Mouse (Mus musculus) midbrain, embryonic 13.5 days (tissue): ENCODE measurements at regions not wholly inside any gene's neighbourhood (a gene's known extent, or its start where the extent isn't known, plus 50 kb on each side); places are given as distances from the start of the nearest gene placed in this dataset.

Source experiments
- ATAC-seq: fragments of 200-750 bp; cut with Nextera tagmentation; 2 replicates; pipeline ENCODE4 v1.8.0; 2017; ENCODE audit warnings: mild to moderate bottlenecking, moderate TSS enrichment, moderate library complexity
- H3K27ac ChIP-seq: fragments of 300-500 bp; sonication (generic); 2 replicates; pipeline ENCODE4 v1.5.1; 2015; ENCODE audit warnings: inconsistent platforms, mild to moderate bottlenecking, moderate library complexity
- H3K27me3 ChIP-seq: fragments of 300-500 bp; sonication (generic); 2 replicates; pipeline ENCODE4 v1.6.1; 2015; ENCODE audit warnings: mild to moderate bottlenecking, inconsistent platforms
- H3K36me3 ChIP-seq: fragments of 300-500 bp; sonication (generic); 2 replicates; pipeline ENCODE4 v1.6.1; 2015; ENCODE audit warnings: mild to moderate bottlenecking, inconsistent platforms
- H3K4me1 ChIP-seq: fragments of 300-500 bp; sonication (generic); replicated peaks from 2 replicates; pipeline ENCODE4 v1.6.1; 2015; ENCODE audit warnings: inconsistent platforms
- H3K4me2 ChIP-seq: fragments of 300-500 bp; sonication (generic); replicated peaks from 2 replicates; pipeline ENCODE4 v1.6.1; 2015; ENCODE audit warnings: moderate library complexity, mild to moderate bottlenecking, inconsistent platforms
- H3K4me3 ChIP-seq: fragments of 300-500 bp; sonication (generic); replicated peaks from 2 replicates; pipeline ENCODE4 v1.5.1; 2015; ENCODE audit warnings: mild to moderate bottlenecking, inconsistent platforms
- H3K9ac ChIP-seq: fragments of 300-500 bp; sonication (generic); replicated peaks from 2 replicates; pipeline ENCODE4 v1.6.1; 2015; ENCODE audit warnings: mild to moderate bottlenecking, inconsistent platforms
- H3K9me3 ChIP-seq: fragments of 300-500 bp; sonication (generic); 2 replicates; pipeline ENCODE4 v1.6.1; 2016; ENCODE audit warnings: mild to moderate bottlenecking, inconsistent platforms
- WGBS: fragments of 180-500 bp; shearing (Covaris S2); methylation state at CpG from one replicate; pipeline ENCODE4 v1.1.7; 2015; 5-methylcytosine and 5-hydroxymethylcytosine counted together

DNA sequence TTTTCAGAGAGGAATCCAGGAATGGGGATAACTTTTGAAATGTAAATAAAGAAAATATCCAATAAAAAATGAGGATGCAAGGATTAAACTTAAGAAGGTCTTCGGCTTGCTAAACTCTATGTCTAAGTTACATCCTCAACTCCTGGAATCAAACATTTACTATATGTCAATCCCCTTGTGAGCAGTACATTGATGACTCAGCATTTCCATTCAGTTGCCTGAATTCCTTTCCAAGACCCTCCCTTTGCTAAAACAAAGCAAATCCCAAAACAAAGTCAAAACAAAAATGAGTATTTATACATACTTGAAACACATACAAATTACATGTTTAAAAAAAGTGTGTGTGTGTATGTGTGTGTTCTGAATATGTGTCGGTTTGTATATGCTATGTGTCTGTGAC, 753.9 kb upstream of the Lrrc4c start:
- Histone ChIP-seq H3K27me3 (no peaks in the 10 kb centered on the region), H3K9me3 (no peaks in the 10 kb centered on the region), H3K4me1 (no peaks in the 10 kb centered on the region), H3K9ac (no peak overlapping the region), H3K36me3 (no peaks in the 10 kb centered on the region), H3K4me2 (no peak overlapping the region), H3K4me3 (no peak overlapping the region), H3K27ac (no peak overlapping the region)
- ATAC-seq: no peak
- 94% methylated on average over 2 of the region's 2 CpGs for WGBS

DNA sequence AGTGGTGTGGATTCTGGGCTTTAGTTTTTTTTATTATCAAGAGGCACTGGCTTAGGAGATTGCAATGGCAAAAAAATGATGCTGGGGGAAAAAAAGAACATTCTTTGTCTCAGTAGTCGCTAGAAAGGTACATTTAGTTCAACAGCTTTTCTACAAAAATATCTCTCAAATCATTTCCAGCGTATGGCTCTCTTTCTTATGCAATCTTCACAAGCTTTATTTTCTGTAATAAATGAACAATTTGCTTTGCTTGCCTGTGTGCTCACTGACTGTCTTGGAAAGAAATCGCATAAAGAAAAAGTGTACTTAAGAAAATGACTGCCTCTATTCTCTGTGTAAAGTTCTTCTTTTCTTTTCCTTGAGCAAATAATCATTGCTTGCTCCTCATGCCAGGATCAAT, 742.1 kb upstream of the Lrrc4c start:
- no peaks in the 10 kb centered on the region for H3K27me3 ChIP-seq
- H3K27ac ChIP-seq: no peak overlapping the region
- no peaks in the 10 kb centered on the region for H3K4me1 ChIP-seq
- no peak for ATAC-seq
- no peak overlapping the region for H3K4me2 ChIP-seq
- no peaks in the 10 kb centered on the region for H3K36me3 ChIP-seq
- no peaks in the 10 kb centered on the region for H3K9me3 ChIP-seq
- H3K9ac ChIP-seq: no peak overlapping the region
- H3K4me3 ChIP-seq: no peak overlapping the region
- 86% methylated on average over 3 of the region's 3 CpGs for WGBS

DNA sequence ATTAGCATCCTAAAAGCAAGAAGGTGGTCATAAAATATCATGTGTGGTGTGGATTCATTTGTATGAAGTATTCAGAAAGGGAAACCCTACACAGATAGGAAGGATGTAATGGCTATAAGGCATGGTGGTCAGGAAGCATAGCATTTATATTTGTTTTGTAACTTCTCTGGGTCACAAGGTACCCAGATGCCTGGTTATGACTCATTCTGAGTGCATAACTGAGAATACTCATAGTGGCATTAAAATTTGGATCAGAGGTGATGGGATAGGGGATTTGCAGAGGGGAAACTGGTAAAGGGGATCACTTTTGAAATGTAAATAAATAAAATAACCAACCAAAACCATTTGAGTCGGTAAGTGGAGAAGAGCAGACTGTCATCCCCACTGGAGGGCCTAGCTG, 738.8 kb upstream of the Lrrc4c start:
- WGBS: 90% methylated on average over 1 of the region's 1 CpGs
- Histone ChIP-seq H3K36me3 (no peaks in the 10 kb centered on the region), H3K9me3 (no peaks in the 10 kb centered on the region), H3K27me3 (no peaks in the 10 kb centered on the region), H3K4me3 (no peak overlapping the region), H3K4me2 (no peak overlapping the region), H3K9ac (no peak overlapping the region), H3K27ac (no peak overlapping the region), H3K4me1 (no peaks in the 10 kb centered on the region)
- no peak for ATAC-seq

- no peak overlapping the region for H3K4me2 ChIP-seq
- H3K4me3 ChIP-seq: no peak overlapping the region
- H3K9ac ChIP-seq: no peak overlapping the region
- no peaks in the 10 kb centered on the region for H3K9me3 ChIP-seq
- ATAC-seq: no peak
- no peaks in the 10 kb centered on the region for H3K4me1 ChIP-seq
- H3K27me3 ChIP-seq: no peaks in the 10 kb centered on the region
- H3K27ac ChIP-seq: no peak overlapping the region
- no peaks in the 10 kb centered on the region for H3K36me3 ChIP-seq
Observed at GRCm38 (mm10) chr2:95586002-95586401, 732.0 kb upstream of the Lrrc4c start.

DNA sequence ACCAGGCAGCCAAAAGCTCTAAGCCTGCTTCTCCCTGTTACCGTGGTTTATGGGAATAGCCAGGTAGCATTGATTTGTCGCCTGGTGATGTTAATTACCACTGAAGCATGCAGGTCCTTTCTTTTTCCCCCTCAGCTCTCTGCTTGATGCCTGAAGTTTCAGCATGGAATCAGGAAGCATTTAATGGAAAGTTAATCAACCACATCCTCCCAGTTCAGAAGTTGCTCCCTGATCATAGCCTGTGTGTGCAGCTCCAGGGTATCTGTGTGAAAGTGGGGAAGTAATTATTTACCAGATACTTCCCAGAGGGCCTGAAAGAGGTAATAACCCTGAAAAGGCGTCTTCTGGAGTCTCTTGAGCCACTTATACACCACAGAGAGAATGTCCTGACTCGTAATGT, 730.9 kb upstream of the Lrrc4c start:
- H3K4me3 ChIP-seq: no peak overlapping the region
- H3K27me3 ChIP-seq: no peaks in the 10 kb centered on the region
- no peak overlapping the region for H3K4me2 ChIP-seq
- no peaks in the 10 kb centered on the region for H3K36me3 ChIP-seq
- 16% methylated on average over 4 of the region's 4 CpGs for WGBS
- H3K9ac ChIP-seq: no peak overlapping the region
- H3K9me3 ChIP-seq: no peaks in the 10 kb centered on the region
- no peaks in the 10 kb centered on the region for H3K4me1 ChIP-seq
- H3K27ac ChIP-seq: no peak overlapping the region
- no peak for ATAC-seq

- 65% methylated on average over 5 of the region's 5 CpGs for WGBS
- Histone ChIP-seq H3K4me2 (no peak overlapping the region), H3K9me3 (no peaks in the 10 kb centered on the region), H3K4me1 (no peaks in the 10 kb centered on the region), H3K36me3 (no peaks in the 10 kb centered on the region), H3K27ac (no peak overlapping the region), H3K27me3 (no peaks in the 10 kb centered on the region), H3K9ac (no peak overlapping the region), H3K4me3 (no peak overlapping the region)
- ATAC-seq: no peak
Observed at GRCm38 (mm10) chr2:95613354-95613753, 704.6 kb upstream of the Lrrc4c start.

GRCm38 (mm10) chr2:95637533-95637932, 680.4 kb upstream of the Lrrc4c start:
- H3K4me3 ChIP-seq: no peak overlapping the region
- ATAC-seq: no peak
- H3K27ac ChIP-seq: no peak overlapping the region
- no peak overlapping the region for H3K4me2 ChIP-seq
- WGBS: 88% methylated on average over 1 of the region's 1 CpGs
- no peak overlapping the region for H3K9ac ChIP-seq
- no peaks in the 10 kb centered on the region for H3K27me3 ChIP-seq
- H3K4me1 ChIP-seq: no peaks in the 10 kb centered on the region
- no peaks in the 10 kb centered on the region for H3K36me3 ChIP-seq
- H3K9me3 ChIP-seq: no peaks in the 10 kb centered on the region

DNA sequence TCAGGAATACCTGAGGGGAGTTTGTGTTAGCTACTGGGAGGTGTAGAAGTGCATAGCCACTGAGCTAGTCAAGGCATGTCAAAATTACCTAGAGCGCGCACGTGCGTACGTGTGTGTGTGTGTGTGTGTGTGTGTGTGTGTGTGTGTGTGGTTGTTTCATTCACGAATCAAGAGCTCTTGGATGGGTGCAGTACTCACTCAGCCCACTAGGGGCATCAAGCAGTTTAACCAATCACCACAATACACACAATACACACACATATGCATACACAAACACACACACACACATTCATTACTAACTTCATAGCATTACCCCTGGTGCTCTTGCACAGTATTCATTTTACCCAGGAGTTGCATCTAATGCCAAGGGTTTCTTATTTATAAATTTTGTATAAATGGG, 643.6 kb upstream of the Lrrc4c start:
- no peak for ATAC-seq
- 85% methylated on average over 6 of the region's 6 CpGs for WGBS

DNA sequence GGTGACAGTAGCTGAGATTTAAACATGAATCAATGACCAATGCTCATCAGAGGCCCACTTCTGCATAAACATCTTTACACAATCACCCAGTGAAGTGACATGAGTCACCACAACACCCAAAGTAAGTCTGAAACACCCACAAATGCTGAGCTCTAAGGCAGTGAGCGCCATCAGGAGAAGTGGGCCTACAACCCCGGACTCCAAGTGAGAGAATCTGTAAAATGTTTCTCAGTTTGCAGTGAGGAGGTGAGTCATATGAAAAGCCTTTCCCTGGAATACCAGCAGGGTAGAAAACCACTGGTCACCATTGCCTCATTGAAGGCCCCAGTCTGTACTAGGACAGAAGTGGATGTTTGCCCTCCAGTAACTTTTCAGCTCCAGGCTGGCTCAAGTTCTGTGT, 602.6 kb upstream of the Lrrc4c start:
- Histone ChIP-seq H3K9ac (no peak overlapping the region), H3K4me1 (no peaks in the 10 kb centered on the region), H3K36me3 (no peaks in the 10 kb centered on the region), H3K4me2 (no peak overlapping the region), H3K27me3 (no peaks in the 10 kb centered on the region), H3K4me3 (no peak overlapping the region), H3K27ac (no peak overlapping the region), H3K9me3 (no peaks in the 10 kb centered on the region)
- no peak for ATAC-seq
- WGBS: 93% methylated on average over 2 of the region's 2 CpGs

More for the DNA sequence above, 643.6 kb upstream of the Lrrc4c start:
- H3K9me3 ChIP-seq: no peaks in the 10 kb centered on the region
- H3K27ac ChIP-seq: no peak overlapping the region
- H3K9ac ChIP-seq: no peak overlapping the region
- no peaks in the 10 kb centered on the region for H3K4me1 ChIP-seq
- no peaks in the 10 kb centered on the region for H3K27me3 ChIP-seq
- H3K4me3 ChIP-seq: no peak overlapping the region
- no peaks in the 10 kb centered on the region for H3K36me3 ChIP-seq
- no peak overlapping the region for H3K4me2 ChIP-seq
